Mouse (Mus musculus) ES-E14 (cell line): Measurements from ENCODE around the gene Pcsk4.

ENCODE experiments used
- CHD2 ChIP-seq: IDR thresholded peaks from 2 replicates; pipeline ENCODE4 v1.6.1; 2014; ENCODE audit warnings: mild to moderate bottlenecking, low read depth, low read length, inconsistent platforms
- HCFC1 ChIP-seq: IDR thresholded peaks from 2 replicates; pipeline ENCODE4 v1.6.1; 2012; ENCODE audit warnings: low read length, inconsistent platforms, borderline replicate concordance; ENCODE audit not compliant: insufficient read depth
- ZC3H11A ChIP-seq: IDR thresholded peaks from 2 replicates; pipeline ENCODE4 v1.6.1; 2012; ENCODE audit warnings: low read depth, mild to moderate bottlenecking, inconsistent platforms, low read length, borderline replicate concordance

- no peak for TF ChIP-seq HCFC1
- TF ChIP-seq CHD2: no peak
- TF ChIP-seq ZC3H11A: no peak
Observed at GRCm38 (mm10) chr10:80357336-80357735, 28.0 kb upstream of the Pcsk4 start.
